Mouse (Mus musculus) cortical plate, adult 2 months (tissue): Measurements from ENCODE around the gene Cox4i1. TPM values are rescaled to one million over a fixed set of nuclear protein-coding genes. Genes with fewer than 3 reads are reported as not detected.

Experiments
- H3K27ac ChIP-seq: fragments of 200-500 bp; 2 replicates; pipeline ENCODE4 v1.5.1; 2012; ENCODE audit warnings: low read length, control low read depth, inconsistent platforms; ENCODE audit not compliant: insufficient read depth
- H3K4me1 ChIP-seq: fragments of 200-500 bp; 2 replicates; pipeline ENCODE4 v1.6.1; 2011; ENCODE audit warnings: low read length; ENCODE audit not compliant: control insufficient read depth, insufficient read depth
- H3K4me3 ChIP-seq: fragments of 200-500 bp; 2 replicates; pipeline ENCODE4 v1.5.1; 2011; ENCODE audit warnings: mild to moderate bottlenecking, low read length, control low read depth; ENCODE audit not compliant: insufficient read depth
- CTCF ChIP-seq: fragments of 200-500 bp; IDR thresholded peaks from 2 replicates; pipeline ENCODE4 v1.5.1; 2011; ENCODE audit warnings: mild to moderate bottlenecking, control low read depth, low read length; ENCODE audit not compliant: insufficient read depth; ENCODE audit errors: extremely low read depth
- POLR2A ChIP-seq: fragments of 200-500 bp; IDR thresholded peaks from 2 replicates; pipeline ENCODE4 v1.6.1; 2011; ENCODE audit warnings: mild to moderate bottlenecking, low read length, control low read depth; ENCODE audit not compliant: insufficient read depth; ENCODE audit errors: extremely low read depth
- polyA plus RNA-seq: library from polyadenylated mRNA; depleted of rRNA; stranded (reverse); fragments of >200 nt; gene quantifications from 2 replicates; pipeline ENCODE4 v1.2.3, GENCODE M21; 2012; rRNA removed

The Cox4i1 gene
- polyA plus RNA-seq, result 2,189 and 2,300 TPM in 2 replicates

GRCm38 (mm10) chr8:120667561-120668373 is at the start of gene Cox4i1, which contains the start of gene Gm27021:
Cox4i1 (plus strand) TSS chr8:120668222.
Gm27021 (minus strand) TSS chr8:120668079.
- Histone ChIP-seq H3K4me3 (peak within 1 kb of the TSS; percentile 78), H3K27ac (peak within 1 kb of the TSS; percentile 94), H3K4me1 (peaks cover 2% of the 10 kb centered on the region; the same call in 1 of the 2 replicates)
- peak; percentile 72 for TF ChIP-seq POLR2A
- TF ChIP-seq CTCF, result no peak

- TF ChIP-seq CTCF (no peak), POLR2A (no peak)
- Histone ChIP-seq H3K4me3 (no peak overlapping the region), H3K27ac (peak overlapping the region; percentile 79), H3K4me1 (no peaks in the 10 kb centered on the region)
Observed at GRCm38 (mm10) chr8:120619235-120620180, 48.5 kb upstream of the Cox4i1 start.

GRCm38 (mm10) chr8:120620441-120620840 is 47.6 kb upstream of the Cox4i1 start:
- no peaks in the 10 kb centered on the region for H3K4me1 ChIP-seq
- no peak overlapping the region for H3K4me3 ChIP-seq
- no peak for TF ChIP-seq POLR2A
- no peak for TF ChIP-seq CTCF
- H3K27ac ChIP-seq, result peak overlapping the region; percentile 79

- H3K4me1 ChIP-seq, result no peaks in the 10 kb centered on the region
- TF ChIP-seq CTCF (no peak), POLR2A (no peak)
- H3K27ac ChIP-seq, result no peak overlapping the region
- H3K4me3 ChIP-seq, result no peak overlapping the region
Observed at GRCm38 (mm10) chr8:120622161-120622560, 45.9 kb upstream of the Cox4i1 start.

- Histone ChIP-seq H3K4me1 (no peaks in the 10 kb centered on the region), H3K4me3 (no peak overlapping the region), H3K27ac (no peak overlapping the region)
- TF ChIP-seq POLR2A (no peak), CTCF (no peak)
Observed at GRCm38 (mm10) chr8:120623608-120624007, 44.4 kb upstream of the Cox4i1 start.

- H3K27ac ChIP-seq, result no peak overlapping the region
- no peak overlapping the region for H3K4me3 ChIP-seq
- no peak for TF ChIP-seq POLR2A
- no peak for TF ChIP-seq CTCF
- H3K4me1 ChIP-seq, result no peaks in the 10 kb centered on the region
Observed at GRCm38 (mm10) chr8:120626461-120626860, 41.6 kb upstream of the Cox4i1 start.

- Histone ChIP-seq H3K4me3 (no peak overlapping the region), H3K27ac (no peak overlapping the region), H3K4me1 (no peaks in the 10 kb centered on the region)
- TF ChIP-seq POLR2A (no peak), CTCF (no peak)
Observed at GRCm38 (mm10) chr8:120627298-120627697, 40.7 kb upstream of the Cox4i1 start.

- Histone ChIP-seq H3K4me1 (no peaks in the 10 kb centered on the region), H3K4me3 (no peak overlapping the region), H3K27ac (no peak overlapping the region)
- TF ChIP-seq POLR2A (no peak), CTCF (no peak)
Observed at GRCm38 (mm10) chr8:120630031-120630430, 38.0 kb upstream of the Cox4i1 start.

- Histone ChIP-seq H3K4me1 (no peaks in the 10 kb centered on the region), H3K4me3 (no peak overlapping the region), H3K27ac (no peak overlapping the region)
- TF ChIP-seq POLR2A, result no peak
- TF ChIP-seq CTCF, result no peak
Observed at GRCm38 (mm10) chr8:120630848-120631247, 37.2 kb upstream of the Cox4i1 start.
